Mouse (Mus musculus): Measurements from ENCODE around the gene Sigmar1. TPM values are rescaled to one million over a fixed set of nuclear protein-coding genes. Genes with fewer than 3 reads are reported as not detected.

The Sigmar1 gene
- polyA plus RNA-seq, 1 experiment from 2014 or later = 69.9 TPM

Other genes starting within 250 kb of the Sigmar1 start
- not detected in 2 replicates for gene 1110017D15Rik, start 238.8 kb downstream of the Sigmar1 start, polyA plus RNA-seq (2014; fragmentation: Nextera tagmentation; extraction: Ambion mirVana)
- 1.5 and 1.8 TPM in 2 replicates for gene Fam219a, start 186.6 kb downstream of the Sigmar1 start, polyA plus RNA-seq (2014; fragmentation: Nextera tagmentation; extraction: Ambion mirVana)
- gene Dnaic1, start 186.4 kb downstream of the Sigmar1 start, polyA plus RNA-seq (2014; fragmentation: Nextera tagmentation; extraction: Ambion mirVana) = 1.2 TPM in 2 replicates
- gene Enho, start 115.8 kb downstream of the Sigmar1 start, polyA plus RNA-seq (2014; fragmentation: Nextera tagmentation; extraction: Ambion mirVana) = 4.1 and 4.7 TPM in 2 replicates
- gene Cntfr, start 59.1 kb downstream of the Sigmar1 start, polyA plus RNA-seq (2014; fragmentation: Nextera tagmentation; extraction: Ambion mirVana) = 4.1 and 4.3 TPM in 2 replicates
- gene Il11ra1, start 56.2 kb downstream of the Sigmar1 start, polyA plus RNA-seq (2014; fragmentation: Nextera tagmentation; extraction: Ambion mirVana) = 128 and 137 TPM in 2 replicates
- 50.2 and 51.6 TPM in 2 replicates for gene Rpp25l, start 42.6 kb downstream of the Sigmar1 start, polyA plus RNA-seq (2014; fragmentation: Nextera tagmentation; extraction: Ambion mirVana)
- gene Dctn3, start 33.0 kb downstream of the Sigmar1 start, polyA plus RNA-seq (2014; fragmentation: Nextera tagmentation; extraction: Ambion mirVana) = 120 and 126 TPM in 2 replicates
- gene Arid3c, start 25.0 kb downstream of the Sigmar1 start, polyA plus RNA-seq (2014; fragmentation: Nextera tagmentation; extraction: Ambion mirVana) = not detected in 2 replicates
- 63.1 and 65.1 TPM in 2 replicates for gene Galt, start 929 bp downstream of the Sigmar1 start, polyA plus RNA-seq (2014; fragmentation: Nextera tagmentation; extraction: Ambion mirVana)
- gene Ccl27a, start 18.1 kb upstream of the Sigmar1 start, polyA plus RNA-seq (2014; fragmentation: Nextera tagmentation; extraction: Ambion mirVana) = 42.6 and 42.7 TPM in 2 replicates
- gene Gm21541, start 147.5 kb upstream of the Sigmar1 start, polyA plus RNA-seq (2014; fragmentation: Nextera tagmentation; extraction: Ambion mirVana) = not detected in 2 replicates
- gene Gm20878, start 185.4 kb upstream of the Sigmar1 start, polyA plus RNA-seq (2014; fragmentation: Nextera tagmentation; extraction: Ambion mirVana) = 0.83 and 1.9 TPM in 2 replicates
- not detected in 2 replicates for gene Fam205a4, start 209.9 kb upstream of the Sigmar1 start, polyA plus RNA-seq (2014; fragmentation: Nextera tagmentation; extraction: Ambion mirVana)